Mouse (Mus musculus): ENCODE data around the gene Gfral. TPM values are rescaled to one million over a fixed set of nuclear protein-coding genes. Genes with fewer than 3 reads are reported as not detected.

Gfral gene
- polyA plus RNA-seq, 1 experiment from 2014 or later, result not detected

- no peaks in the 10 kb centered on the region for H3K36me3 ChIP-seq
- no peak for ATAC-seq (ENCODE audit: insufficient number of reproducible peaks, insufficient read depth, low FRiP score, low TSS enrichment, low read depth)
- H3K9me3 ChIP-seq, result no peaks in the 10 kb centered on the region
- H3K9ac ChIP-seq (replicated peaks), result no peak overlapping the region
- H3K4me2 ChIP-seq, result no peak overlapping the region
- H3K4me1 ChIP-seq (replicated peaks), result no peaks in the 10 kb centered on the region
- 68% methylated on average over 4 of the region's 4 CpGs for WGBS
- H3K27me3 ChIP-seq, result no peaks in the 10 kb centered on the region
- H3K27ac ChIP-seq, result no peak overlapping the region
- no peak overlapping the region for H3K4me3 ChIP-seq (replicated peaks)
These were observed 3.9 kb upstream of the Gfral start for GRCm38 (mm10) chr9:76217178-76217975.

- H3K36me3 ChIP-seq, result no peaks in the 10 kb centered on the region
- no peaks in the 10 kb centered on the region for H3K27me3 ChIP-seq
- no peak overlapping the region for H3K27ac ChIP-seq
- H3K9me3 ChIP-seq, result no peaks in the 10 kb centered on the region
- H3K4me1 ChIP-seq (replicated peaks), result no peaks in the 10 kb centered on the region
- WGBS, result 65% methylated on average over 4 of the region's 4 CpGs
- no peak for ATAC-seq (ENCODE audit: insufficient number of reproducible peaks, insufficient read depth, low FRiP score, low TSS enrichment, low read depth)
- no peak overlapping the region for H3K4me3 ChIP-seq (replicated peaks)
- H3K4me2 ChIP-seq, result no peak overlapping the region
- no peak overlapping the region for H3K9ac ChIP-seq (replicated peaks)
These were observed 1.2 kb upstream of the Gfral start for GRCm38 (mm10) chr9:76214678-76215077.

DNA sequence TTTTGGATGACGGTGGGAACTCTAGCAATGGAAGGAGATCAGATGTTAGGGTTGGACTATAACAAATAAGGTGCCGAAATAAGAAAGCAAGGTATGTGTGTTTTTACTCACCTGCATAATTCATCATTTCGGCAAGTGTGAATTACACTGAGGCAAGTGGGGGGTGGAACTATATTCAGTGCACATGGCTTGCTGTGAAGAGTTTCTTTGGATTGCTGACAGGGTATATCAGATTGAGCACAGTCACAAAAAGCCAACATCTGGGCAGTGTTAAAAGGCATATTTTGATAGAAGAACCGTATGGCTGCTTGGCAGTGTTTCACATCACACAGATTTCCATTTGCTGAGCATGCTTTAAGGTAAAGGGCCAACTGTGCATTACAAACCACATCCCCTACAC is 16.5 kb downstream of the Gfral start:
- Histone ChIP-seq H3K9ac (replicated peaks) (no peak overlapping the region), H3K27me3 (no peaks in the 10 kb centered on the region), H3K4me1 (replicated peaks) (no peaks in the 10 kb centered on the region), H3K36me3 (no peaks in the 10 kb centered on the region), H3K9me3 (no peaks in the 10 kb centered on the region), H3K27ac (no peak overlapping the region), H3K4me2 (no peak overlapping the region), H3K4me3 (replicated peaks) (no peak overlapping the region)
- ATAC-seq (ENCODE audit: insufficient number of reproducible peaks, insufficient read depth, low FRiP score, low TSS enrichment, low read depth), result no peak
- 62% methylated on average over 4 of the region's 4 CpGs for WGBS

DNA sequence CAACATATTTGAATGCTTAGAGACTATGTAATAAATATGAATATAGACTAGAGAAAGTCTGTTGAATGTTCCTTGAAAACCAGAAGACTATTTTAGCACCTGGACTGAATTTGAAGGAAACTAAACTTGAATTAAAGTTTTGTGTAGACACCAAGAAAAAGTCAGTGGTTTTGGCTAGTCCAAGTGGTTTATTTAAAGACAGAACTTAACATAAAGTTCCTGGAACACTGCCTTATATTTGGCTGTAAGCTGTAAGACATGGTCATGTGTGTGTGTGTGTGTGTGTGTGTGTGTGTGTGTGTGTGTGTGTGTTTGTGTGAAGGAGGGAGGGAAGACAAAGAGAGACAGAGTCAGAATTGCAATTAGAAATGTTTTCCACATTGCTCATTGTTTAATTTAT is 34.2 kb downstream of the Gfral start:
- no peaks in the 10 kb centered on the region for H3K4me1 ChIP-seq (replicated peaks)
- no peak overlapping the region for H3K4me2 ChIP-seq
- no peaks in the 10 kb centered on the region for H3K36me3 ChIP-seq
- no peak overlapping the region for H3K9ac ChIP-seq (replicated peaks)
- no peaks in the 10 kb centered on the region for H3K27me3 ChIP-seq
- no peak overlapping the region for H3K4me3 ChIP-seq (replicated peaks)
- no peak for ATAC-seq (ENCODE audit: insufficient number of reproducible peaks, insufficient read depth, low FRiP score, low TSS enrichment, low read depth)
- H3K27ac ChIP-seq, result no peak overlapping the region
- no peaks in the 10 kb centered on the region for H3K9me3 ChIP-seq

DNA sequence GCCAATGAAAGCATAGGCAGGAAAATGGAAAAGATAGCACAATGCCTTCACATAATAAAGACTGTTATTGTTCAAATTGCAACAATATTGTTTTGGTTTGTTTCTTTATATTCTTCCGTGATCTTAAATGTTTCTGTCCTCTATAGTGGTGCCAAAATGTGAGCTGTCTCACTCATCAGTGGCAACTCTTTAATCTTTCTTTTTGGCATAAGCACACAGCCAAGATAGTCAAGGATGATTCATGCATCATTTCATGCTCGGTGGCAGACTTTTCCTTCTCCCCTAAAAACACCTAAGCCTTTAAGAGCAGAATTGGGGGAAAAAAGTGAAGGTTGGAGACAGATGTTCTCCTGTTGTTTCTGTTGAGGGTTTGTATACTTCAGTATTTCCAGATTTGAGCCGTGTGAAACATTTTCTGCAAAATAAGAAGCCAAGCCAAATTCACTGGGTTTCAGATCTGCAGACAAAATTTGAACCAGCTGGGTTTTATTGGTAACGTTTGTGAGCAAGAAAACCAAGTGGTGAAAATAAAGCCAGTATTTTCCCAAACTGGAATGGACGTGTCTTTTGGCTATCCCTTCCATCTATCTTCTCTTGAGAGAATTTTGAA is 40.7 kb downstream of the Gfral start:
- 50% methylated on average over 5 of the region's 5 CpGs for WGBS
- no peaks in the 10 kb centered on the region for H3K36me3 ChIP-seq
- no peaks in the 10 kb centered on the region for H3K9me3 ChIP-seq
- no peaks in the 10 kb centered on the region for H3K27me3 ChIP-seq
- H3K27ac ChIP-seq, result peak overlapping the region; percentile 47; the same call in 1 of the 2 replicates
- no peaks in the 10 kb centered on the region for H3K4me1 ChIP-seq (replicated peaks)
- H3K4me3 ChIP-seq (replicated peaks), result no peak overlapping the region
- no peak overlapping the region for H3K9ac ChIP-seq (replicated peaks)
- ATAC-seq (ENCODE audit: insufficient number of reproducible peaks, insufficient read depth, low FRiP score, low TSS enrichment, low read depth), result no peak
- H3K4me2 ChIP-seq, result no peak overlapping the region

DNA sequence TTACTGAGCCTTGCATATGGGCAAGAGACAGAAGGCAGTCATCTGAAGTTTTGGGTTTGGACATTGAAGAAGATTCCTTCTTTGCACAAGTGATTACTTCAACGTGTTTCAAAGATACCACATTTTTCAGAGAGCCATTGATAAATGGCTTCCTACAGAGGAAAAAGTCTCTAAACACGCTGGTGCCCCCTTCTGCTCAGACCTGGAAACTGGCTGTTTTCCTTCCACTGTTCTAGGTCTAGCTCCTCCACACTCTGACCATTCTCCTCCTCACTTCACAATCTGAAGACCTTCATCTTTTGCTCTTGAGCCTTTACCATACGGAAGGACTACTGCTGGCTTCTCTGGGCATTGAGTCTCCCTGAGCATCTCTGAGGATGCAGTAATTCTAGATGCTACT is 45.1 kb downstream of the Gfral start:
- Histone ChIP-seq H3K4me1 (replicated peaks) (no peaks in the 10 kb centered on the region), H3K9ac (replicated peaks) (no peak overlapping the region), H3K27me3 (no peaks in the 10 kb centered on the region), H3K4me2 (no peak overlapping the region), H3K4me3 (replicated peaks) (no peak overlapping the region), H3K36me3 (no peaks in the 10 kb centered on the region), H3K9me3 (no peaks in the 10 kb centered on the region), H3K27ac (no peak overlapping the region)
- 59% methylated on average over 3 of the region's 3 CpGs for WGBS
- ATAC-seq (ENCODE audit: insufficient number of reproducible peaks, insufficient read depth, low FRiP score, low TSS enrichment, low read depth), result no peak

- Histone ChIP-seq H3K36me3 (no peaks in the 10 kb centered on the region), H3K27ac (no peak overlapping the region), H3K4me1 (replicated peaks) (no peaks in the 10 kb centered on the region), H3K9me3 (no peaks in the 10 kb centered on the region), H3K4me3 (replicated peaks) (no peak overlapping the region), H3K27me3 (no peaks in the 10 kb centered on the region), H3K4me2 (no peak overlapping the region), H3K9ac (replicated peaks) (no peak overlapping the region)
- ATAC-seq (ENCODE audit: insufficient number of reproducible peaks, insufficient read depth, low FRiP score, low TSS enrichment, low read depth), result no peak
- WGBS, result 72% methylated on average over 8 of the region's 8 CpGs
These were observed 51.0 kb downstream of the Gfral start for GRCm38 (mm10) chr9:76162446-76162845.

DNA sequence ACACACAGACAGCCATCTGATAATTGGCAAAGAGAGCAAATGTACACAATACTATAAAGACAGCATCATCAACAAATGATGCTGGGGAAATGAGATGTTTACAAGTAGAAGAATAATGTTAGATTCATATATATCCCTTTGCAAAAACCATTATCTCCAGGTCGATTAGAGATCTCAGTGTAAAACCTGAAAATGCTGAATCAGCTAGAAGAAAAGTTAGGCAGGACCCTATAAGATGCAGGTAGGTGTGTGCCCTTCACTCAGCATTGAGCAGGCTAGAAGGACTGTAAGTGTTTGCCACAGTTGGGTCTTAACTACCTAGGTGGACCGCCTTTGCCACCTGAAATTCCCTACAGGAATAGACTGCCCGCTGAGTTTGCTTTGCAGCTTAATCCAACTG is 67.9 kb downstream of the Gfral start:
- H3K9me3 ChIP-seq, result no peaks in the 10 kb centered on the region
- 0 out of 2 replicates have a peak, but pooled peaks cover 6% of the 10 kb centered on the region for H3K4me1 ChIP-seq (replicated peaks)
- no peak overlapping the region for H3K9ac ChIP-seq (replicated peaks)
- H3K4me2 ChIP-seq, result no peak overlapping the region
- H3K27me3 ChIP-seq, result no peaks in the 10 kb centered on the region
- no peaks in the 10 kb centered on the region for H3K36me3 ChIP-seq
- H3K4me3 ChIP-seq (replicated peaks), result no peak overlapping the region
- 68% methylated on average over 3 of the region's 3 CpGs for WGBS
- no peak overlapping the region for H3K27ac ChIP-seq
- ATAC-seq (ENCODE audit: insufficient number of reproducible peaks, insufficient read depth, low FRiP score, low TSS enrichment, low read depth), result no peak

- Histone ChIP-seq H3K4me3 (replicated peaks) (no peak overlapping the region), H3K27ac (no peak overlapping the region), H3K36me3 (no peaks in the 10 kb centered on the region), H3K9me3 (no peaks in the 10 kb centered on the region), H3K27me3 (no peaks in the 10 kb centered on the region), H3K9ac (replicated peaks) (no peak overlapping the region), H3K4me2 (no peak overlapping the region), H3K4me1 (replicated peaks) (peaks cover 15% of the 10 kb centered on the region)
- 85% methylated on average over 3 of the region's 3 CpGs for WGBS
- 0 out of 2 replicates have a peak, but pooled peaks have one; percentile 33 for ATAC-seq (ENCODE audit: insufficient number of reproducible peaks, insufficient read depth, low FRiP score, low TSS enrichment, low read depth)
These were observed 74.9 kb downstream of the Gfral start for GRCm38 (mm10) chr9:76138378-76139109.

DNA sequence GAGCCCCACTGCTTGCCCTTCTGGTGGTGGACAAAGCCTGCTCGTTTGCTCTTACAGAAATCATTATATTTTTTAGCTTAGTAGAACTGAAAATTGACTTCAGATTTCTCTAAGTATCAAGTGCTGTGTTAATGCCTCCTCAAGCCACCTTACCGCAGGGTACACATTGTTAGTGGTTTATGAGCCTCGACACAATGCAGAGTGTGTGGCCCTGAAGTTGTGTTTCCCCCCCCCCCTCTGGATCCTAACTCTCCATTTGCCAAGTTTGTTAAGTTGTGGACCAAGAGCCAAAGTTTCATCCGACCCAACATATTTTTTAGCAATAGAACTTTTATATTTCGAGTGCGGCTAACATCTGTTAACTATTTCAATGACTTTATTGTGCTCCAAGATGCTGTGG is 79.4 kb downstream of the Gfral start:
- Histone ChIP-seq H3K27me3 (no peaks in the 10 kb centered on the region), H3K9me3 (no peaks in the 10 kb centered on the region), H3K36me3 (no peaks in the 10 kb centered on the region), H3K4me1 (replicated peaks) (peaks cover 13% of the 10 kb centered on the region), H3K27ac (no peak overlapping the region), H3K4me2 (no peak overlapping the region), H3K9ac (replicated peaks) (no peak overlapping the region), H3K4me3 (replicated peaks) (no peak overlapping the region)
- 59% methylated on average over 6 of the region's 6 CpGs for WGBS
- ATAC-seq (ENCODE audit: insufficient number of reproducible peaks, insufficient read depth, low FRiP score, low TSS enrichment, low read depth), result no peak

GRCm38 (mm10) chr9:76129353-76129752 is 84.1 kb downstream of the Gfral start:
- Histone ChIP-seq H3K4me3 (replicated peaks) (no peak overlapping the region), H3K9ac (replicated peaks) (no peak overlapping the region), H3K36me3 (no peaks in the 10 kb centered on the region), H3K4me2 (no peak overlapping the region), H3K4me1 (replicated peaks) (0 out of 2 replicates have a peak, but pooled peaks cover 4% of the 10 kb centered on the region), H3K9me3 (no peaks in the 10 kb centered on the region), H3K27ac (no peak overlapping the region), H3K27me3 (no peaks in the 10 kb centered on the region)
- 51% methylated on average over 1 of the region's 1 CpGs for WGBS
- ATAC-seq (ENCODE audit: insufficient number of reproducible peaks, insufficient read depth, low FRiP score, low TSS enrichment, low read depth), result no peak
